Mouse (Mus musculus) lung, embryonic 16.5 days (tissue): ENCODE results near the gene 1110017D15Rik. TPM values are rescaled to one million over a fixed set of nuclear protein-coding genes. Genes with fewer than 3 reads are reported as not detected.

Experiments
- ATAC-seq: fragments of 200-750 bp; cut with Nextera tagmentation; 2 replicates; pipeline ENCODE4 v1.8.0; 2017; ENCODE audit warnings: low read depth, mild to moderate bottlenecking, moderate library complexity
- H3K27ac ChIP-seq: fragments of 300-500 bp; sonication (generic); 2 replicates; pipeline ENCODE4 v1.5.1; 2014; ENCODE audit warnings: mild to moderate bottlenecking, control low read depth, low read length
- H3K27me3 ChIP-seq: fragments of 300-500 bp; sonication (generic); 2 replicates; pipeline ENCODE4 v1.6.1; 2014; ENCODE audit warnings: low read depth, low read length, mixed read lengths; ENCODE audit not compliant: control insufficient read depth, insufficient read depth
- H3K36me3 ChIP-seq: fragments of 300-500 bp; sonication (generic); 2 replicates; pipeline ENCODE4 v1.6.1; 2014; ENCODE audit warnings: low read length; ENCODE audit not compliant: control insufficient read depth, insufficient read depth
- H3K4me1 ChIP-seq: fragments of 300-500 bp; sonication (generic); replicated peaks from 2 replicates; pipeline ENCODE4 v1.6.1; 2014; ENCODE audit warnings: low read length, mixed read lengths; ENCODE audit not compliant: control insufficient read depth, insufficient read depth
- H3K4me2 ChIP-seq: fragments of 300-500 bp; sonication (generic); 2 replicates; pipeline ENCODE4 v1.6.1; 2014; ENCODE audit warnings: low read depth, low read length, control low read depth
- H3K4me3 ChIP-seq: fragments of 300-500 bp; sonication (generic); 2 replicates; pipeline ENCODE4 v1.5.1; 2014; ENCODE audit warnings: mild to moderate bottlenecking, low read length, control low read depth
- H3K9ac ChIP-seq: fragments of 300-500 bp; sonication (generic); 2 replicates; pipeline ENCODE4 v1.6.1; 2014; ENCODE audit warnings: low read length, control low read depth
- H3K9me3 ChIP-seq: fragments of 300-500 bp; sonication (generic); 2 replicates; pipeline ENCODE4 v1.6.1; 2016; ENCODE audit warnings: low read length; ENCODE audit not compliant: control insufficient read depth
- WGBS: fragments of 180-500 bp; shearing (Covaris S2); extraction: QIAGEN DNeasy Blood & Tissue Kit; methylation state at CpG from one replicate; pipeline ENCODE4 v1.1.7; 2014; 5-methylcytosine and 5-hydroxymethylcytosine counted together
- polyA plus RNA-seq: library from polyadenylated mRNA; unstranded; fragments of >200 nt; fragmentation: Nextera tagmentation; extraction: Ambion mirVana; gene quantifications from 2 replicates; pipeline ENCODE4 v1.2.1, GENCODE M21; 2015

The 1110017D15Rik gene
- polyA plus RNA-seq, 1 experiment from 2014 or later, result 15.7 TPM

DNA sequence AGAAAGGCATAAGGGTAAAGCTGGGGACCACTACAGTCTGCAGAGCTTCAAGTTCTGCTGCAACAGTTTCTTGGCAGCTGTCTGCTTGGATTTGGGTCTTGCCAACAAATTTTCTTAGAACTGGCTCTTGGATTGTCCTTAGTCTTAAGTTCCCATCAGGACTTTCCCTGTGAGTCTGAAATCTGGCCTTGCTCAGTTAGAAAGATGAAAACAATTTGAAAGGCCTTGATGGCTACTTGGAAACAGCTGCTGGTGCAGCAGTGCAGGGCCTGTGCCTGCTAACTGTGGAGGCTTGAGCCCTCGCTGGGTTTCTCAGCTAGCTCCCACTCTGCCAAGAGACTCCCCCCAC, 37.7 kb downstream of the 1110017D15Rik start:
- peak overlapping the region; percentile 57 for H3K27ac ChIP-seq
- peak; percentile 59 for ATAC-seq
- no peak overlapping the region for H3K9ac ChIP-seq

GRCm38 (mm10) chr4:41478751-41479455, 38.2 kb downstream of the 1110017D15Rik start:
- Histone ChIP-seq H3K4me2 (no peak overlapping the region), H3K36me3 (no peaks in the 10 kb centered on the region), H3K27ac (no peak overlapping the region; the same call in none of the 2 replicates), H3K4me1 (peaks cover 15% of the 10 kb centered on the region), H3K9me3 (no peaks in the 10 kb centered on the region), H3K27me3 (no peaks in the 10 kb centered on the region), H3K9ac (no peak overlapping the region), H3K4me3 (no peak overlapping the region)
- 73% methylated on average over 4 of the region's 4 CpGs for WGBS
- ATAC-seq, result no peak

More for the DNA sequence above, 37.7 kb downstream of the 1110017D15Rik start:
- 31% methylated on average over 1 of the region's 1 CpGs for WGBS
- no peaks in the 10 kb centered on the region for H3K27me3 ChIP-seq
- no peaks in the 10 kb centered on the region for H3K9me3 ChIP-seq
- no peak overlapping the region for H3K4me2 ChIP-seq
- peaks cover 15% of the 10 kb centered on the region for H3K4me1 ChIP-seq
- no peak overlapping the region for H3K4me3 ChIP-seq
- H3K36me3 ChIP-seq, result no peaks in the 10 kb centered on the region

DNA sequence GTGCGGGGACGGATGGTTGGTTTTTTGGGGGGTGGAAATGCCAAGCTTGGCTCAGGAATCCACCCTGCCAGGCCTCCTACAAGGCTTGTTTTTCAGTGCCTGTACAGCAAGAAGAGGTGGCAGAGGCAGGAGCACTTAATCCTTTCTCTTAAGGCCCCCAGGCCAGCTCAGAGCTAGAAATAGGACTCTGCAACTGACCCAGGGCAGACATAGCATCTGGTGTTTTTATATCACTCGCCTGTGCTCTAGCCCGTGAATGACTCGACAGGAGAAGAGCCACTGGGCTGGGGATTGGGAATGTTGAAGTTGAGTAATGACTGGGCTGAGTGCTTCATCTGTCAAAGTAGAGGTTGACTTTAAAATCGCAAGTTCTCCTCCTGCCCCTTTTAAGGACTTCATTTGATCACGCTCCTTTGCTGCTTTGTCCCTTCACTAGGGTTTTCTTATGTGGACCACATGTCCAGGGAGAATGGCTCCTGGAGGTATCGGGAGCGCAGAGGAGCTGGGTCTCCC, 39.4 kb downstream of the 1110017D15Rik start:
- no peak overlapping the region for H3K9ac ChIP-seq
- no peaks in the 10 kb centered on the region for H3K36me3 ChIP-seq
- no peak for ATAC-seq
- H3K4me2 ChIP-seq, result no peak overlapping the region
- H3K4me3 ChIP-seq, result no peak overlapping the region
- WGBS, result 85% methylated on average over 9 of the region's 9 CpGs
- H3K4me1 ChIP-seq, result peaks cover 15% of the 10 kb centered on the region
- H3K27me3 ChIP-seq, result no peaks in the 10 kb centered on the region
- H3K9me3 ChIP-seq, result no peaks in the 10 kb centered on the region
- H3K27ac ChIP-seq, result no peak overlapping the region

DNA sequence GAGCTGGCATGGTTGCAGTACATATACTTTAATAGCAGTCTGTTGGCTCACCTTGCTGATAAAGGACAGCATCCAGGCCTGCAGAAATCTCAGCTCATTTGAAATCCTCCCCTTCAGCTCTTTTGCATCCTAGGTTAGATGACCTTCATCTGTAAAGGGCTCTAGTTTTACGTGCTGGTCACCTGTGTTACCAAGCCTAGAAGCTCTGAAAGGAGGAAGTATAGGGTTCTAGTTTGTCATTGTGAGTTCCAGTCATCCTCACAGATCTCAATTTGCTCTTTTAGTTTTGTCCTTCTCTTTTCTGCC, 45.8 kb downstream of the 1110017D15Rik start:
- 76% methylated on average over 1 of the region's 1 CpGs for WGBS
- Histone ChIP-seq H3K36me3 (no peaks in the 10 kb centered on the region), H3K27me3 (no peaks in the 10 kb centered on the region)

GRCm38 (mm10) chr4:41470684-41471383, 46.3 kb downstream of the 1110017D15Rik start:
- H3K27ac ChIP-seq, result no peak overlapping the region
- no peaks in the 10 kb centered on the region for H3K27me3 ChIP-seq
- H3K4me3 ChIP-seq, result no peak overlapping the region
- H3K4me1 ChIP-seq, result peaks cover under 1% of the 10 kb centered on the region; the same call in 1 of the 2 replicates
- no peaks in the 10 kb centered on the region for H3K9me3 ChIP-seq
- WGBS, result 53% methylated on average over 5 of the region's 5 CpGs
- H3K36me3 ChIP-seq, result no peaks in the 10 kb centered on the region
- H3K9ac ChIP-seq, result no peak overlapping the region
- ATAC-seq, result no peak
- H3K4me2 ChIP-seq, result no peak overlapping the region

More for the DNA sequence above, 45.8 kb downstream of the 1110017D15Rik start:
- no peak for ATAC-seq
- no peaks in the 10 kb centered on the region for H3K4me1 ChIP-seq
- no peak overlapping the region for H3K9ac ChIP-seq
- no peak overlapping the region for H3K4me3 ChIP-seq
- no peak overlapping the region for H3K4me2 ChIP-seq
- H3K9me3 ChIP-seq, result no peaks in the 10 kb centered on the region
- no peak overlapping the region for H3K27ac ChIP-seq

- 54% methylated on average over 7 of the region's 7 CpGs for WGBS
- no peak for ATAC-seq
- Histone ChIP-seq H3K4me3 (no peak overlapping the region), H3K27me3 (no peaks in the 10 kb centered on the region), H3K4me2 (no peak overlapping the region), H3K9me3 (no peaks in the 10 kb centered on the region), H3K9ac (no peak overlapping the region), H3K4me1 (peaks cover 2% of the 10 kb centered on the region; the same call in 1 of the 2 replicates), H3K36me3 (no peaks in the 10 kb centered on the region), H3K27ac (no peak overlapping the region)
Measured at GRCm38 (mm10) chr4:41470051-41470683, 47.0 kb downstream of the 1110017D15Rik start.

- H3K9ac ChIP-seq, result no peak overlapping the region
- H3K4me3 ChIP-seq, result no peak overlapping the region
- H3K4me1 ChIP-seq, result peaks cover 2% of the 10 kb centered on the region; the same call in 1 of the 2 replicates
- H3K4me2 ChIP-seq, result no peak overlapping the region
- H3K27ac ChIP-seq, result no peak overlapping the region
- 80% methylated on average over 10 of the region's 10 CpGs for WGBS
- H3K9me3 ChIP-seq, result no peaks in the 10 kb centered on the region
- H3K36me3 ChIP-seq, result no peaks in the 10 kb centered on the region
- no peaks in the 10 kb centered on the region for H3K27me3 ChIP-seq
- ATAC-seq, result no peak
Measured at GRCm38 (mm10) chr4:41469199-41469598, 47.9 kb downstream of the 1110017D15Rik start.

DNA sequence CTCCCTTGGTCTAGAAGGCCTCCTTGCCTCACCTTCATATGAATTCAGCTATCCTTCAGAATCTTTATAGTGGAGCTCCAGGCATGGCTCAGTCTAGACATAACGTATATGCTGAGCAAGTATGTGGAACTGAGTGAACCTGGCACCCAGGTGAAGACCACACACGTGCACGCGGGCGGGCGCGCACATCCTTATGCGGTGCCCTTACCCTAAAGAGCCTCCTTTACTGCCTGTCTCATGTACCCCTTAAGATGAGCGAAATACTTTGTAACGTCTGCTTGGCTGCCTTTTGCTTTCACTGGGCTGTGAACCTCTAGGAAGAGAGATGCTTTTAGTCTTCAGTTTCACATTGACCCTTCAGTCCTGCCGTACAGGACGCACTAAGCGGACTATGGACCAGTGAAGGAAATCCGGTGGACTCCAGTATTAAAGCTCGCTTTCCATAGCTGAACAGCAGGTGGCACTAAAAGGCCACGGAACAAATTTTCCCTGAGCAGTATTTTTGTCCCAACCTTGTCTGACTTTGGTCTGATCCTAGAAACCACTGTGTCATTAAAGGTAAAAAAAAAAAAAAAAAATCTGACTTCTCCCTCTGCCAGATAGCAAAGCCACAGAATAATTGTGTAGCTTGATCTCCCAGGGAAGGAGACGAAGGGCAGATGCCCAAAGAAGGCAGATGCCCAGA, 48.6 kb downstream of the 1110017D15Rik start:
- no peaks in the 10 kb centered on the region for H3K27me3 ChIP-seq
- WGBS, result 54% methylated on average over 17 of the region's 17 CpGs
- no peak overlapping the region for H3K9ac ChIP-seq
- ATAC-seq, result no peak
- H3K27ac ChIP-seq, result no peak overlapping the region
- no peaks in the 10 kb centered on the region for H3K36me3 ChIP-seq
- H3K9me3 ChIP-seq, result no peaks in the 10 kb centered on the region
- H3K4me2 ChIP-seq, result no peak overlapping the region
- no peak overlapping the region for H3K4me3 ChIP-seq
- H3K4me1 ChIP-seq, result peaks cover 6% of the 10 kb centered on the region; the same call in 1 of the 2 replicates

DNA sequence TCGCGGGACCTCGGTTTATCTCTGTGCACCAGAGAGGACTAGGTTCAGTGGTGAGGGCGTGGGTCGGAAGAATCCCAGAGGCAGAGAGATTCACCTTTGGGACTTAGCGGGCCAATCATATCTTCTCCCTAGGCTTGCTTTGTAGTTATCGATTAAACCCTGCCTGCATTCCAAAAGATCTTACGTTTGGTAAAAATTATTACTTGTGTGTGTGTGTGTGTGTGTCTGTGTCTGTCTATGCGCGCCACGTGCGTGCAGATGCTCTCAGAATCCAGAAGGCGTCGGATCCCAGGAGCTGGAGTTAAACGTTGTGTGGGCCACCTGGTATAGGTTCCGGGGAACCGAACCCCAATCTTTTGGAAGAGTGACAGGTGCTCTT, 51.9 kb downstream of the 1110017D15Rik start:
- no peaks in the 10 kb centered on the region for H3K9me3 ChIP-seq
- peaks cover 10% of the 10 kb centered on the region; the same call in 1 of the 2 replicates for H3K4me1 ChIP-seq
- H3K4me3 ChIP-seq, result peak overlapping the region; percentile 84
- H3K27me3 ChIP-seq, result no peaks in the 10 kb centered on the region
- ATAC-seq, result peak; percentile 13; the same call in 1 of the 2 replicates
- H3K4me2 ChIP-seq, result peak overlapping the region; percentile 60
- H3K27ac ChIP-seq, result no peak overlapping the region
- peak overlapping the region; percentile 81 for H3K9ac ChIP-seq
- H3K36me3 ChIP-seq, result no peaks in the 10 kb centered on the region
- WGBS, result 4% methylated on average over 17 of the region's 17 CpGs
